Mouse (Mus musculus): Measurements from ENCODE around the gene Hdac9. TPM values are rescaled to one million over a fixed set of nuclear protein-coding genes. Genes with fewer than 3 reads are reported as not detected.

Hdac9 gene
- total and polyA plus RNA-seq, 3 experiments = 0.03 to 0.19 TPM; not detected in 1

GRCm38 (mm10) chr12:34231621-34232150, 685.2 kb downstream of the Hdac9 start:
- no peaks in the 10 kb centered on the region for H3K79me2 ChIP-seq (ENCODE audit: control insufficient read depth, insufficient read depth, low read length, poor library complexity)
- H3K4me3 ChIP-seq (ENCODE audit: control insufficient read depth in 1 of 2, insufficient read depth in 1 of 2, low read depth in 2 of 2, low read length in 2 of 2) = no peak overlapping the region
- no peak overlapping the region for H3K9ac ChIP-seq (ENCODE audit: control insufficient read depth, low read depth, low read length, poor library complexity, severe bottlenecking)
- no peak for TF ChIP-seq ZMIZ1 (IDR thresholded peaks at IDR 0.05; ENCODE audit: low read depth, low read length)
- TF ChIP-seq TCF12 (IDR thresholded peaks at IDR 0.05; ENCODE audit: low read depth, low read length) = no peak
- TF ChIP-seq E2F4 (IDR thresholded peaks at IDR 0.05; ENCODE audit: borderline replicate concordance, low read depth, low read length) = no peak
- TF ChIP-seq UBTF (IDR thresholded peaks at IDR 0.05; ENCODE audit: borderline replicate concordance, insufficient read depth, low read depth, low read length) = no peak
- TF ChIP-seq POLR2AphosphoS2 (IDR thresholded peaks at IDR 0.05; ENCODE audit: low read length) = no peak
- TF ChIP-seq GATA1 (IDR thresholded peaks at IDR 0.05; ENCODE audit: low read depth, low read length) = no peak
- no peak for TF ChIP-seq MYC (IDR thresholded peaks at IDR 0.05; ENCODE audit: low read depth, low read length)
- no peak for TF ChIP-seq ETS1 (IDR thresholded peaks at IDR 0.05; ENCODE audit: low read depth, low read length)
- no peak for TF ChIP-seq MEF2A (IDR thresholded peaks at IDR 0.05; ENCODE audit: extremely low read depth, insufficient replicate concordance, low read depth, low read length, poor library complexity, severe bottlenecking)
- TF ChIP-seq ZC3H11A (IDR thresholded peaks at IDR 0.05; ENCODE audit: low read depth, low read length) = no peak
- TF ChIP-seq KAT2A (conservative IDR thresholded peaks at IDR 0.05; ENCODE audit: low read depth, low read length) = no peak
- no peak for TF ChIP-seq ELF1 (IDR thresholded peaks at IDR 0.05; ENCODE audit: low read depth, low read length)
- H3K36me3 ChIP-seq (ENCODE audit: control insufficient read depth in 1 of 2, insufficient read depth in 2 of 2, low read length in 2 of 2) = no peaks in the 10 kb centered on the region
- H3K27me3 ChIP-seq (ENCODE audit: control insufficient read depth in 1 of 2, insufficient read depth in 2 of 2, low read length in 2 of 2) = no peaks in the 10 kb centered on the region
- no peaks in the 10 kb centered on the region for H3K9me3 ChIP-seq (replicated peaks; ENCODE audit: insufficient read depth, low read length)
- no peaks in the 10 kb centered on the region for H3K4me1 ChIP-seq (ENCODE audit: control insufficient read depth in 1 of 2, insufficient read depth in 2 of 2, low read length in 2 of 2)
- DNase-seq (ENCODE audit: low read depth, low spot score) = no peak
- no peak overlapping the region for H3K27ac ChIP-seq (ENCODE audit: control insufficient read depth, low read depth, low read length)

GRCm38 (mm10) chr12:34224505-34224904, 692.4 kb downstream of the Hdac9 start:
- H3K9me3 ChIP-seq (replicated peaks; ENCODE audit: insufficient read depth, low read length) = no peaks in the 10 kb centered on the region
- no peaks in the 10 kb centered on the region for H3K4me1 ChIP-seq (ENCODE audit: control insufficient read depth in 1 of 2, insufficient read depth in 2 of 2, low read length in 2 of 2)
- H3K27me3 ChIP-seq (ENCODE audit: control insufficient read depth in 1 of 2, insufficient read depth in 2 of 2, low read length in 2 of 2) = no peaks in the 10 kb centered on the region
- H3K27ac ChIP-seq (ENCODE audit: control insufficient read depth, low read depth, low read length) = no peak overlapping the region
- no peak overlapping the region for H3K9ac ChIP-seq (ENCODE audit: control insufficient read depth, low read depth, low read length, poor library complexity, severe bottlenecking)
- no peaks in the 10 kb centered on the region for H3K36me3 ChIP-seq (ENCODE audit: control insufficient read depth in 1 of 2, insufficient read depth in 2 of 2, low read length in 2 of 2)
- no peak overlapping the region for H3K4me3 ChIP-seq (ENCODE audit: control insufficient read depth in 1 of 2, insufficient read depth in 1 of 2, low read depth in 2 of 2, low read length in 2 of 2)
- H3K79me2 ChIP-seq (ENCODE audit: control insufficient read depth, insufficient read depth, low read length, poor library complexity) = no peaks in the 10 kb centered on the region
- TF ChIP-seq GATA1 (IDR thresholded peaks at IDR 0.05; ENCODE audit: low read depth, low read length) (no peak), MYC (IDR thresholded peaks at IDR 0.05; ENCODE audit: low read depth, low read length) (no peak), BHLHE40 (IDR thresholded peaks at IDR 0.05; ENCODE audit: borderline replicate concordance, low read depth, low read length) (no peak), ZMIZ1 (IDR thresholded peaks at IDR 0.05; ENCODE audit: low read depth, low read length) (no peak), EP300 (IDR thresholded peaks at IDR 0.05; ENCODE audit: low read depth in 1 of 2, low read length in 2 of 2) (no peak), HCFC1 (IDR thresholded peaks at IDR 0.05; ENCODE audit: low read depth, low read length) (no peak), MAZ (IDR thresholded peaks at IDR 0.05; ENCODE audit: low read depth, low read length) (no peak)
- no peak for DNase-seq (ENCODE audit: low read depth, low spot score)
